Mouse (Mus musculus) heart, postnatal 0 days (tissue): ENCODE measurements at regions not wholly inside any gene's neighbourhood (a gene's known extent, or its start where the extent isn't known, plus 50 kb on each side); places are given as distances from the start of the nearest gene placed in this dataset.
A peak's percentile ranks its signal among the peaks of the same experiment; 100 is the strongest.

Experiments
- ATAC-seq: fragments of 200-750 bp; cut with Nextera tagmentation; 2 replicates; pipeline ENCODE4 v1.8.0; 2017; ENCODE audit warnings: low read depth, moderate number of reproducible peaks, moderate library complexity; ENCODE audit not compliant: insufficient read depth
- DNase-seq: peaks from one replicate; pipeline ENCODE4 v3.0.0-alpha.2; 2016; ENCODE audit warnings: low spot score
- H3K27ac ChIP-seq: fragments of 300-500 bp; sonication (generic); 2 replicates; pipeline ENCODE4 v1.5.1; 2014; ENCODE audit warnings: low read depth, mild to moderate bottlenecking
- H3K27me3 ChIP-seq: fragments of 300-500 bp; sonication (generic); 2 replicates; pipeline ENCODE4 v1.6.1; 2014; ENCODE audit warnings: low read length, mixed read lengths; ENCODE audit not compliant: control insufficient read depth, insufficient read depth
- H3K36me3 ChIP-seq: fragments of 300-500 bp; sonication (generic); replicated peaks from 2 replicates; pipeline ENCODE4 v1.6.1; 2014; ENCODE audit warnings: low read length, mixed read lengths; ENCODE audit not compliant: control insufficient read depth, insufficient read depth
- H3K4me1 ChIP-seq: fragments of 300-500 bp; sonication (generic); 2 replicates; pipeline ENCODE4 v1.6.1; 2014; ENCODE audit warnings: antibody characterized with exemption; ENCODE audit not compliant: control insufficient read depth, insufficient read depth
- H3K4me2 ChIP-seq: fragments of 300-500 bp; sonication (generic); 2 replicates; pipeline ENCODE4 v1.6.1; 2014; ENCODE audit warnings: low read depth, mild to moderate bottlenecking, low read length, moderate library complexity
- H3K4me3 ChIP-seq: fragments of 300-500 bp; sonication (generic); 2 replicates; pipeline ENCODE4 v1.5.1; 2014; ENCODE audit warnings: low read depth, low read length
- H3K9ac ChIP-seq: fragments of 300-500 bp; sonication (generic); replicated peaks from 2 replicates; pipeline ENCODE4 v1.6.1; 2014; ENCODE audit warnings: low read depth, low read length, mixed read lengths
- H3K9me3 ChIP-seq: fragments of 300-500 bp; sonication (generic); replicated peaks from 2 replicates; pipeline ENCODE4 v1.6.1; 2016; ENCODE audit warnings: low read length; ENCODE audit not compliant: control insufficient read depth
- CTCF ChIP-seq: IDR thresholded peaks from 2 replicates; pipeline ENCODE4 v1.5.1; 2016; ENCODE audit warnings: antibody characterized with exemption, control low read depth, low read depth
- EP300 ChIP-seq: IDR thresholded peaks from 2 replicates; pipeline ENCODE4 v1.6.1; 2016; ENCODE audit warnings: antibody characterized with exemption, low read depth
- WGBS: fragments of 180-500 bp; shearing (Covaris S2); extraction: QIAGEN DNeasy Blood & Tissue Kit; methylation state at CpG from one replicate; pipeline ENCODE4 v1.1.7; 2014; 5-methylcytosine and 5-hydroxymethylcytosine counted together

- Histone ChIP-seq H3K4me3 (no peak overlapping the region), H3K36me3 (no peaks in the 10 kb centered on the region), H3K4me1 (no peaks in the 10 kb centered on the region), H3K9ac (no peak overlapping the region), H3K27ac (no peak overlapping the region), H3K27me3 (no peaks in the 10 kb centered on the region), H3K4me2 (no peak overlapping the region), H3K9me3 (no peaks in the 10 kb centered on the region)
- 66% methylated on average over 3 of the region's 3 CpGs for WGBS
- no peak for DNase-seq
- no peak for ATAC-seq
- TF ChIP-seq CTCF (no peak), EP300 (no peak)
Observed at GRCm38 (mm10) chr10:118501571-118501970, 60.7 kb downstream of the Ifng start.

- Histone ChIP-seq H3K9ac (no peak overlapping the region), H3K27ac (no peak overlapping the region), H3K27me3 (no peaks in the 10 kb centered on the region), H3K9me3 (no peaks in the 10 kb centered on the region), H3K4me3 (no peak overlapping the region), H3K4me1 (no peaks in the 10 kb centered on the region), H3K4me2 (no peak overlapping the region), H3K36me3 (no peaks in the 10 kb centered on the region)
- TF ChIP-seq CTCF, result no peak
- TF ChIP-seq EP300, result no peak
- ATAC-seq, result no peak
- 52% methylated on average over 4 of the region's 4 CpGs for WGBS
- no peak for DNase-seq
Observed at GRCm38 (mm10) chr10:118504811-118505210, 64.0 kb downstream of the Ifng start.

- no peaks in the 10 kb centered on the region for H3K9me3 ChIP-seq
- TF ChIP-seq CTCF (no peak), EP300 (no peak)
- no peaks in the 10 kb centered on the region for H3K36me3 ChIP-seq
- WGBS, result 83% methylated on average over 4 of the region's 4 CpGs
- no peak for DNase-seq
- H3K9ac ChIP-seq, result no peak overlapping the region
- H3K4me2 ChIP-seq, result no peak overlapping the region
- no peaks in the 10 kb centered on the region for H3K27me3 ChIP-seq
- H3K27ac ChIP-seq, result no peak overlapping the region
- no peak overlapping the region for H3K4me3 ChIP-seq
- H3K4me1 ChIP-seq, result no peaks in the 10 kb centered on the region
- no peak for ATAC-seq
Observed at GRCm38 (mm10) chr10:118506154-118506553, 65.3 kb downstream of the Ifng start.

GRCm38 (mm10) chr10:118507630-118508029, 66.8 kb downstream of the Ifng start:
- DNase-seq, result no peak
- Histone ChIP-seq H3K9me3 (no peaks in the 10 kb centered on the region), H3K4me3 (no peak overlapping the region), H3K36me3 (no peaks in the 10 kb centered on the region), H3K27me3 (no peaks in the 10 kb centered on the region), H3K4me1 (no peaks in the 10 kb centered on the region), H3K27ac (no peak overlapping the region), H3K4me2 (no peak overlapping the region), H3K9ac (no peak overlapping the region)
- TF ChIP-seq EP300 (no peak), CTCF (peak; percentile 24)
- WGBS, result 59% methylated on average over 2 of the region's 2 CpGs
- no peak for ATAC-seq

GRCm38 (mm10) chr10:118516839-118517238, 76.0 kb downstream of the Ifng start:
- H3K9me3 ChIP-seq, result no peaks in the 10 kb centered on the region
- H3K4me3 ChIP-seq, result no peak overlapping the region
- DNase-seq, result no peak
- no peaks in the 10 kb centered on the region for H3K27me3 ChIP-seq
- no peak overlapping the region for H3K9ac ChIP-seq
- 89% methylated on average over 3 of the region's 3 CpGs for WGBS
- ATAC-seq, result no peak
- no peaks in the 10 kb centered on the region for H3K4me1 ChIP-seq
- no peak overlapping the region for H3K27ac ChIP-seq
- TF ChIP-seq CTCF (no peak), EP300 (no peak)
- no peaks in the 10 kb centered on the region for H3K36me3 ChIP-seq
- no peak overlapping the region for H3K4me2 ChIP-seq

- Histone ChIP-seq H3K36me3 (no peaks in the 10 kb centered on the region), H3K27me3 (no peaks in the 10 kb centered on the region), H3K4me3 (no peak overlapping the region), H3K27ac (no peak overlapping the region), H3K9ac (no peak overlapping the region), H3K9me3 (no peaks in the 10 kb centered on the region), H3K4me1 (no peaks in the 10 kb centered on the region), H3K4me2 (no peak overlapping the region)
- WGBS, result 52% methylated on average over 2 of the region's 2 CpGs
- TF ChIP-seq EP300 (no peak), CTCF (no peak)
- DNase-seq, result no peak
- no peak for ATAC-seq
Observed at GRCm38 (mm10) chr10:118517995-118518394, 77.1 kb downstream of the Ifng start.
